Mouse (Mus musculus): ENCODE results near the gene 4930412O13Rik. TPM values are rescaled to one million over a fixed set of nuclear protein-coding genes. Genes with fewer than 3 reads are reported as not detected.

The 4930412O13Rik gene
- total and polyA plus RNA-seq, 3 experiments: not detected

- no peak overlapping the region for H3K4me2 ChIP-seq (ENCODE audit: insufficient read depth, low read depth, poor library complexity, severe bottlenecking)
- H3K36me3 ChIP-seq (replicated peaks in 1 of 2; ENCODE audit: control insufficient read depth in 1 of 2, insufficient read depth in 1 of 2, low read length in 1 of 2): peaks cover 0 to 3% of the 10 kb centered on the region in 2 experiments
- H3K79me2 ChIP-seq (replicated peaks; ENCODE audit: control insufficient read depth, extremely low read depth, insufficient read depth, poor library complexity, severe bottlenecking): no peaks in the 10 kb centered on the region
- in situ Hi-C loops (cut with MboI; ENCODE audit: low pct_ligation_motif_present, low pct_unique_long_range_greater_than_20kb, low sequenced_read_pairs): no loop called here
- H3K9ac ChIP-seq (ENCODE audit: insufficient read depth, low read depth): no peak overlapping the region
- H3K27me3 ChIP-seq (replicated peaks): no peaks in the 10 kb centered on the region
- H3K9me3 ChIP-seq (replicated peaks; ENCODE audit: low read length): no peaks in the 10 kb centered on the region
- no peak overlapping the region for H3K4me3 ChIP-seq (replicated peaks in 1 of 3; ENCODE audit: low read depth in 2 of 3, low read length in 2 of 3, poor library complexity in 1 of 3)
- peaks cover 6 to 47% of the 10 kb centered on the region in 2 experiments; a peak in 3 of 4 replicates for H3K4me1 ChIP-seq (ENCODE audit: control insufficient read depth in 1 of 2, insufficient read depth in 2 of 2)
- dilution Hi-C loops (cut with MboI; ENCODE audit: extremely low pct_ligation_motif_present, extremely low pct_unique_long_range_greater_than_20kb, low sequenced_read_pairs): no loop called here
- no peak for DNase-seq (ENCODE audit: extremely low read depth)
- TF ChIP-seq NRF1 (IDR thresholded peaks at IDR 0.05; ENCODE audit: low read depth, low read length) (no peak), IRF4 (IDR thresholded peaks at IDR 0.05; ENCODE audit: low read depth, low read length) (no peak), EP300 (IDR thresholded peaks at IDR 0.05; ENCODE audit: low read length) (no peak)
- no peak overlapping the region for H3K27ac ChIP-seq (ENCODE audit: insufficient read depth, low read depth)
Observed at GRCm38 (mm10) chr2:9871798-9872197, 9.3 kb upstream of the 4930412O13Rik start.

GRCm38 (mm10) chr2:9872682-9873081, 8.4 kb upstream of the 4930412O13Rik start:
- in situ Hi-C loops (cut with MboI; ENCODE audit: low pct_ligation_motif_present, low pct_unique_long_range_greater_than_20kb, low sequenced_read_pairs): no loop called here
- Histone ChIP-seq H3K27ac (ENCODE audit: insufficient read depth, low read depth) (no peak overlapping the region), H3K36me3 (replicated peaks in 1 of 2; ENCODE audit: control insufficient read depth in 1 of 2, insufficient read depth in 1 of 2, low read length in 1 of 2) (peaks cover 0 to 3% of the 10 kb centered on the region in 2 experiments), H3K4me3 (replicated peaks in 1 of 3; ENCODE audit: low read depth in 2 of 3, low read length in 2 of 3, poor library complexity in 1 of 3) (no peak overlapping the region), H3K4me2 (ENCODE audit: insufficient read depth, low read depth, poor library complexity, severe bottlenecking) (no peak overlapping the region), H3K9ac (ENCODE audit: insufficient read depth, low read depth) (no peak overlapping the region), H3K4me1 (ENCODE audit: control insufficient read depth in 1 of 2, insufficient read depth in 2 of 2) (peaks cover 6 to 40% of the 10 kb centered on the region in 2 experiments; a peak in 3 of 4 replicates), H3K9me3 (replicated peaks; ENCODE audit: low read length) (peaks cover 3% of the 10 kb centered on the region), H3K79me2 (replicated peaks; ENCODE audit: control insufficient read depth, extremely low read depth, insufficient read depth, poor library complexity, severe bottlenecking) (no peaks in the 10 kb centered on the region), H3K27me3 (replicated peaks) (no peaks in the 10 kb centered on the region)
- DNase-seq (ENCODE audit: extremely low read depth): no peak
- dilution Hi-C loops (cut with MboI; ENCODE audit: extremely low pct_ligation_motif_present, extremely low pct_unique_long_range_greater_than_20kb, low sequenced_read_pairs): no loop called here
- TF ChIP-seq ETS1 (conservative IDR thresholded peaks at IDR 0.05; ENCODE audit: low read depth, low read length) (no peak), NRF1 (IDR thresholded peaks at IDR 0.05; ENCODE audit: low read depth, low read length) (no peak), POLR2A (IDR thresholded peaks at IDR 0.05; ENCODE audit: low read depth, low read length) (no peak), NELFE (IDR thresholded peaks at IDR 0.05; ENCODE audit: low read depth, low read length) (no peak), ZNF384 (IDR thresholded peaks at IDR 0.05; ENCODE audit: low read depth, low read length) (no peak), BHLHE40 (IDR thresholded peaks at IDR 0.05; ENCODE audit: low read depth, low read length) (no peak)

GRCm38 (mm10) chr2:9873757-9874156, 7.3 kb upstream of the 4930412O13Rik start:
- Histone ChIP-seq H3K27ac (ENCODE audit: insufficient read depth, low read depth) (no peak overlapping the region), H3K4me1 (ENCODE audit: control insufficient read depth in 1 of 2, insufficient read depth in 2 of 2) (peaks cover 5 to 37% of the 10 kb centered on the region in 2 experiments; a peak in 3 of 4 replicates), H3K4me3 (replicated peaks in 1 of 3; ENCODE audit: low read depth in 2 of 3, low read length in 2 of 3, poor library complexity in 1 of 3) (no peak overlapping the region), H3K9me3 (replicated peaks; ENCODE audit: low read length) (peaks cover 3% of the 10 kb centered on the region), H3K79me2 (replicated peaks; ENCODE audit: control insufficient read depth, extremely low read depth, insufficient read depth, poor library complexity, severe bottlenecking) (no peaks in the 10 kb centered on the region), H3K9ac (ENCODE audit: insufficient read depth, low read depth) (no peak overlapping the region), H3K4me2 (ENCODE audit: insufficient read depth, low read depth, poor library complexity, severe bottlenecking) (no peak overlapping the region), H3K36me3 (replicated peaks in 1 of 2; ENCODE audit: control insufficient read depth in 1 of 2, insufficient read depth in 1 of 2, low read length in 1 of 2) (peaks cover 0 to 3% of the 10 kb centered on the region in 2 experiments), H3K27me3 (replicated peaks) (no peaks in the 10 kb centered on the region)
- in situ Hi-C loops (cut with MboI; ENCODE audit: low pct_ligation_motif_present, low pct_unique_long_range_greater_than_20kb, low sequenced_read_pairs): no loop called here
- dilution Hi-C loops (cut with MboI; ENCODE audit: extremely low pct_ligation_motif_present, extremely low pct_unique_long_range_greater_than_20kb, low sequenced_read_pairs): no loop called here
- no peak for DNase-seq (ENCODE audit: extremely low read depth)
- TF ChIP-seq ELF1 (IDR thresholded peaks at IDR 0.05; ENCODE audit: low read depth, low read length): no peak
- no peak for TF ChIP-seq RAD21 (IDR thresholded peaks at IDR 0.05; ENCODE audit: low read depth, low read length)
- TF ChIP-seq CHD1 (IDR thresholded peaks at IDR 0.05; ENCODE audit: low read depth, low read length): no peak
- TF ChIP-seq MAZ (IDR thresholded peaks at IDR 0.05; ENCODE audit: low read depth, low read length): no peak
- TF ChIP-seq JUND (conservative IDR thresholded peaks at IDR 0.05; ENCODE audit: low read depth, low read length): no peak
- no peak for TF ChIP-seq EP300 (IDR thresholded peaks at IDR 0.05; ENCODE audit: low read length)
- TF ChIP-seq MYC (IDR thresholded peaks at IDR 0.05; ENCODE audit: low read depth, low read length): no peak
- TF ChIP-seq ZC3H11A (IDR thresholded peaks at IDR 0.05; ENCODE audit: low read depth, low read length): no peak
- TF ChIP-seq NRF1 (IDR thresholded peaks at IDR 0.05; ENCODE audit: low read depth, low read length): no peak
